Mouse (Mus musculus) spleen, adult 2 months (tissue): ENCODE measurements around the gene Dcpp2.
"Not testable (repeated sequence)": the region's sequence is repeated elsewhere in the genome, so short reads cannot be mapped to it uniquely, and the experiment has no call there.

Experiments
- CTCF ChIP-seq: fragments of 200-500 bp; IDR thresholded peaks from 2 replicates; pipeline ENCODE4 v1.5.1; 2011; ENCODE audit warnings: mild to moderate bottlenecking, inconsistent platforms; ENCODE audit not compliant: insufficient read depth, insufficient read length, insufficient replicate concordance; ENCODE audit errors: extremely low read depth
- POLR2A ChIP-seq: fragments of 200-500 bp; IDR thresholded peaks from 2 replicates; pipeline ENCODE4 v1.6.1; 2011; ENCODE audit warnings: low read depth, low read length, inconsistent platforms

GRCm38 (mm10) chr17:23880576-23880975 lies at the start of gene Dcpp2, which contains the start of gene Dcpp1:
- TF ChIP-seq CTCF, POLR2A: not testable (repeated sequence)
